Mouse (Mus musculus) olfactory bulb, adult 2 months (tissue): ENCODE results near the gene Cnot10.

Source experiments
- CTCF ChIP-seq: fragments of 200-500 bp; IDR thresholded peaks from 2 replicates; pipeline ENCODE4 v1.5.1; 2012; ENCODE audit warnings: low read depth, mild to moderate bottlenecking, low read length, moderate library complexity; ENCODE audit not compliant: insufficient read depth
- POLR2A ChIP-seq: fragments of 200-500 bp; IDR thresholded peaks from 2 replicates; pipeline ENCODE4 v1.6.1; 2012; ENCODE audit warnings: mild to moderate bottlenecking, low read depth, low read length, moderate library complexity; ENCODE audit not compliant: insufficient read depth

GRCm38 (mm10) chr9:114678576-114678975 lies 38.6 kb upstream of the Cnot10 start:
- TF ChIP-seq CTCF (no peak), POLR2A (no peak)
